Mouse (Mus musculus) B cell, adult 2 months (primary cell): ENCODE measurements at regions not wholly inside any gene's neighbourhood (a gene's known extent, or its start where the extent isn't known, plus 50 kb on each side); places are given as distances from the start of the nearest gene placed in this dataset.
"Not testable (repeated sequence)": the region's sequence is repeated elsewhere in the genome, so short reads cannot be mapped to it uniquely, and the experiment has no call there.

Source experiments
- DNase-seq, 2 experiments: peaks; one replicate each; pipeline ENCODE4 v3.0.0; 2022

DNA sequence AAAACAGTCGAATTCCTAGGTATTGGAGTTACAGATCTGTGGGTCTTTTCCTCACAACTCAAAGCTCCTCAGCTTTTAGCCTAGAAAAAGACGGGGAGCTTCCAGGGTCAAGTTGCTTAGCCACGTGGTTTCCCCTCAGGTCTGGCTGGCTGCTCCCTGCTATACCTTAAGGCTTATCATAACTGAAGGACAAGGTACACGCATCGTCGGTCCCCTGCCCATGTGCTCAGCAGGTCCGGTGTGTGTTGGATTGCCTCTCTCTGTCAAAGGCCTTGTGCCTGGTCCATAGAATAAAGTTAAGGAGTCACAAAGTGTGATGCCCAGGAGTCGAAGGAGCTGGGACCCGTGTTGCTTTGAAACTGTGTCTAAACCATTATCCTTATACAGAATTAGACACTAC lies 337.7 kb upstream of the Rgma start:
- no peak for DNase-seq

GRCm38 (mm10) chr7:73039921-73040320 lies 335.4 kb upstream of the Rgma start:
- no peak for DNase-seq

DNA sequence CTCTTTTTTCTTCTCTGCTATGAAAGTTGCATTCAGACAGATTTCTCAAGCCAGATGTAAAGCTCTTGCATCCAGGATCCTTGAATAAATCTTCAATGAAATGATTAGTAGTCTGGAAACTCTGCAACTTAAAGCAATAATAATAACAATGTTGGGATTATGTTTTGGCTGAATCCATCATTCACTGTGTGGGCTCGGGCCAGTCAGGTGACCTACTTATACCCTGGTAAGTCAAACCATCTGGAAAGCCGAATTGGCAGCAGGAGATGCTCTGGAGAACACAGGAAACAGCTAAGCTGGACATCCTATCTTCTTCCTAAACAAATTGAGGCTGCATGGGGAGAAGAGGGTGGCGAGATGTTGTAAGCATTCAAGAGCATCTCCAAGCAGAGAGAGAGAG lies 331.0 kb upstream of the Rgma start:
- DNase-seq = no peak

DNA sequence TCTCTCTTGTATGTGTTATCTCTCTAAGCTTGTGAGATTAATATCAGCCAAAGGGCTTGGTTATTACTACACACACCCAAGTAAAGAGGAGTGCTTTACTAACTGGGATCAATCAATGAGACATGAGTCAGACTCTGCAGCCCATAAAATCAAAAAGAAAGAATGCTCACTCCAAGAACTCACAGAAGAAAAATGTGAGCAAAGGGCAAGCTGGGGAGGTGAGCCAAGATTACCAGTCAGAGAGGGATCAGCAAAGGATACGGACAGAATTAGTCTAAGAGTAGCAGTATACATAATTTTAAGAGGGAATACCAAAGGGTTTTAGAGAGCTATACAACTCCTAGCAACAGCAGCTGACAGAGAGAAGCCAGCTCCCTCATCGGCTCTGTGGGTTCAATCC lies 319.4 kb upstream of the Rgma start:
- DNase-seq = no peak

- DNase-seq = no peak
These were observed 311.8 kb upstream of the Rgma start for GRCm38 (mm10) chr7:73063556-73063955.

GRCm38 (mm10) chr7:73068534-73068933 lies 306.8 kb upstream of the Rgma start:
- no peak for DNase-seq

GRCm38 (mm10) chr7:73069352-73069751 lies 306.0 kb upstream of the Rgma start:
- no peak for DNase-seq

GRCm38 (mm10) chr7:73075391-73075790 lies 299.9 kb upstream of the Rgma start:
- DNase-seq = not testable (repeated sequence)

GRCm38 (mm10) chr7:73087496-73088185 lies 287.7 kb upstream of the Rgma start:
- no peak for DNase-seq

GRCm38 (mm10) chr7:73088321-73088720 lies 287.0 kb upstream of the Rgma start:
- DNase-seq = no peak

DNA sequence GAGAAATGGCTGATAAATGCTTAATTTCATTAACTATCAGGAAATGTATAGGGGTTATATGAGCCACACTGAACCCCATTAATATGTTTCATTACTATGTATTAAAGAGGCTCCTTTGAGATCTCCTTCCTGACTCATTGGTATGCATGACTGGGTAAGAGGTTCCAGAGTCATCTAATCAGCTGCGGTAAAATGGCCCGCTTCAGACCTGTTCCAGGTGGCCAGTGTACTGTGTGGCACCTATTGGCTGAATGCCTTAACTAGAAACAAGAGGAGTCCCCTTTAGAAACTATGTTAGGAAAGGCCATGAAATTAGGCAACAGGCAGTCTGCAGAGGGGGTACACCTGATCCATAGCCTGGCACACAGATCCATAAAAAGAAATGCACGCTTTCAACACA lies 283.6 kb upstream of the Rgma start:
- DNase-seq = no peak

- no peak for DNase-seq
These were observed 281.2 kb upstream of the Rgma start for GRCm38 (mm10) chr7:73094059-73094458.

- no peak for DNase-seq
These were observed 256.4 kb upstream of the Rgma start for GRCm38 (mm10) chr7:73118871-73119270.

GRCm38 (mm10) chr7:73120276-73120675 lies 255.0 kb upstream of the Rgma start:
- no peak for DNase-seq

DNA sequence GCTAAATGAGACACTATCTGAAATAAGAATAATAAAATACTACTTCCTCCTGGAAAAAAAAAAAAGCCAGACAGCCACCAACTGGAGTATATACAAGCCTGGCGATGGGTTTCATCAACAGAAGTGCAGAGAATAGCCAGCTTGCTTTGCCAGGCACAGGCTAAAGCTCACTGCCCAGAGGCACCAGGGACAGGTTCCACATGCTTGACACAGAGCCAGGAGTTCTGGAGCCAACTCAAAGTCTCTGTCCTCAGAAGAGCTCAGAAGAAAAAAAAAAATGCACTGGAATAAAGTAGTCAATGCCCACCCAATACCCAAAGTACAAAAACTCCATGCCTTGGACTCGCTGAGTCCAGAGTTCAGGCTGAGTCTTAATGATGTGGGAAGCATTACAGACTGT lies 250.3 kb upstream of the Rgma start:
- no peak for DNase-seq

DNA sequence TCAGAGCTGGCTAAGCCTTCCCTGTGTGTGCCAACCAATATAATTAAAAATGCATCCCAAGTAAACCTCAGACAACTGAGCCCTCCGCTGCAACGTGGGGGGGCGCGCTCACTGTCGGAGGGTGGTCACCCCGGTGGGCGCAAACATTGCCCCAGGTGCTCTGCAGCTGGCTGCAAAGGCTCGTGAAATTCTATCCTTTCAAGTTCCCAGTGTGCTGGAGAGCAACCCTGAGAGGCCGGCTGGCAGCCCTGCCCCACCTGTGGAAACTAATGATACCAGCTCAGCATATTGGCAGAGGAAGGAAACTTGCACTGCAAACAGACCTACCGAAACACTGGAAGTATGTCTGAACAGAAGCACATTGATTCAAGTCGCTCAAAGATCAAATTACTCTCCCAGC lies 249.4 kb upstream of the Rgma start:
- DNase-seq = no peak

- DNase-seq = no peak
These were observed 239.5 kb upstream of the Rgma start for GRCm38 (mm10) chr7:73135786-73136185.

DNA sequence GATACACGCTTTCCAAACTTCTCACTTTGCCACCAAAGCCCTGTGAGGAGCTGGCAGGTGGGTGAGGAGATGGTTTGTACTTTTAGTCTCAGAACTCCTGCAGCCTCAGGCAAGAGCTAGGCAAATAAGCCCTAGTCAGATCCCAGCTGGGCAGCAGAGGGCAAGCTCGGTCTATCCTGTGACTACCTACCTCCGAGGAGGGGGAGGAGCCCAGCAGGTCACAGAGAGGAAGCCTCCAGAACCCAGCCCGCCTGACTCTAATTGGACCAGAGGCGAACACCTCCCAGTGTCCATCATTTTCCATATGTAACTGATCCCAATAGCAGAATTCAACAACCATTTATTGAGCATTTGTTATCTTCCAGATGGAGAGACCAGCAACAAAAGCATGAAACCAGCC lies 237.0 kb upstream of the Rgma start:
- DNase-seq = no peak

GRCm38 (mm10) chr7:73138861-73139493 lies 236.3 kb upstream of the Rgma start:
- no peak for DNase-seq

GRCm38 (mm10) chr7:73139901-73140300 lies 235.4 kb upstream of the Rgma start:
- no peak for DNase-seq

DNA sequence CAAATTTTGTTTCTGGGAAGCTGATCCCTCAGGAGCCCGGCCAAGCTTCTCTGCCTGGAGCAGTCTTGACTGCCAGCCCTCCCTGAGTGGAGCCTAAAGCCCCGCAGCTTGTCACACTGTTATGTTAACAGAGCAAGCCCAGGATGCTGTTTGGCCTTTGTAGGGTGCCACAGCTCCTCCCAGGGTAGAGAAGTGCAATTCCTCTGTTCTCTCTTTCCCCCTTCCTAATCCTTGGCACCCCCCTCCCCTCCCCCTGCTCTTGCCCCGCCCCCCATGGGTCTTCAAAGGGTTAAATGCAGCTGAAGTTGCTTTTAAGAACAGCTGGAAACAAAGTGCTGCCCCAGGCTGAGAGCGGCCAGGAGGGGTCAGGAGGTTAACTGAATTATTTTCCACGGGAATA lies 234.1 kb upstream of the Rgma start:
- DNase-seq = no peak

- DNase-seq = no peak
These were observed 231.4 kb upstream of the Rgma start for GRCm38 (mm10) chr7:73143902-73144301.

GRCm38 (mm10) chr7:73144846-73145245 lies 230.5 kb upstream of the Rgma start:
- DNase-seq = no peak

DNA sequence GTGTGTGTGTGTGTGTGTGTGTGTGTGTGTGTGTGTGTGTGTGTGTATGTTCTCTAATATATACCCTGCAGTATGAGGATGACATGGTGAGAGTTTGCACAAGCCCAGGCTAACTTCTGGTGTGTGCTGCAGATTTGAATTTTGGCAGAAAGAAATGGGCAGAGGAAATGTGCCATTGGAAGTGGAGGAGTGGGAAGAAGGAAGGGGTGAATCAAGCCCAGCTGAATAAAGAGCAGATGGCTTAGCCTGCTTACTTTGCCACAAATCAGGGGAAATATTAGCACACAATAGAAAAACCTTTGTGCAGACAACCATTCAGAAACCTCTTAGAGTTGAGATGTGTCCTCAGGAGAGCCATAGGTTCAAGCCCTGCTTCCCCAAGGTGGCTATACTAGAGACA lies 228.1 kb upstream of the Rgma start:
- no peak for DNase-seq

- no peak for DNase-seq
These were observed 224.9 kb upstream of the Rgma start for GRCm38 (mm10) chr7:73150436-73150835.
